Mouse (Mus musculus) CH12.LX (cell line): ENCODE results near the gene Abi1. TPM values are rescaled to one million over a fixed set of nuclear protein-coding genes. Genes with fewer than 3 reads are reported as not detected.

ENCODE experiments used
- DNase-seq: peaks from one replicate; pipeline ENCODE4 v3.0.0-alpha.2; 2013; ENCODE audit errors: extremely low read depth
- H3K27ac ChIP-seq: 2 replicates; pipeline ENCODE4 v1.5.1; 2012; ENCODE audit warnings: low read depth, mild to moderate bottlenecking, control low read depth, moderate library complexity; ENCODE audit not compliant: insufficient read depth
- H3K27me3 ChIP-seq: replicated peaks from 2 replicates; pipeline ENCODE3; 2012; ENCODE audit warnings: inconsistent platforms
- H3K36me3 ChIP-seq, 2 experiments: replicated peaks in 1 of 2; 2 replicates each; pipeline versions ENCODE3 to v1.6.1; 2012; ENCODE audit warnings: inconsistent platforms in 1 of 2, low read length in 1 of 2, mild to moderate bottlenecking in 1 of 2, mixed read lengths in 1 of 2, moderate library complexity in 1 of 2; ENCODE audit not compliant: control insufficient read depth in 1 of 2, insufficient read depth in 1 of 2
- H3K4me1 ChIP-seq, 2 experiments: 2 replicates each; pipeline ENCODE4 v1.6.1; 2012; ENCODE audit warnings: inconsistent platforms in 1 of 2, moderate library complexity in 1 of 2; ENCODE audit not compliant: insufficient read depth in 2 of 2, control insufficient read depth in 1 of 2
- H3K4me2 ChIP-seq: 2 replicates; pipeline ENCODE4 v1.6.1; 2012; ENCODE audit warnings: low read depth, mild to moderate bottlenecking, control low read depth; ENCODE audit not compliant: poor library complexity, insufficient read depth, severe bottlenecking
- H3K4me3 ChIP-seq, 3 experiments: fragments of 150-350 bp in 1 of 3; sonication (generic) in 1 of 3; replicated peaks in 1 of 3; 2 replicates each; pipeline versions ENCODE3 to v1.5.1; 2011 to 2012; ENCODE audit warnings: low read depth in 2 of 3, low read length in 2 of 3, mild to moderate bottlenecking in 2 of 3, moderate library complexity in 2 of 3, control low read depth in 1 of 3, improper control_type of control experiment in 1 of 3, inconsistent platforms in 1 of 3, mixed read lengths in 1 of 3; ENCODE audit not compliant: poor library complexity in 1 of 3
- H3K79me2 ChIP-seq: replicated peaks from 2 replicates; pipeline ENCODE4 v1.6.1; 2012; ENCODE audit warnings: mild to moderate bottlenecking, moderate library complexity; ENCODE audit not compliant: control insufficient read depth, poor library complexity, insufficient read depth, severe bottlenecking; ENCODE audit errors: extremely low read depth
- H3K9ac ChIP-seq: 2 replicates; pipeline ENCODE4 v1.6.1; 2012; ENCODE audit warnings: low read depth, mild to moderate bottlenecking, control low read depth, moderate library complexity; ENCODE audit not compliant: insufficient read depth
- H3K9me3 ChIP-seq: replicated peaks from 2 replicates; pipeline ENCODE3; 2012; ENCODE audit warnings: low read length, inconsistent platforms, mixed read lengths
- BHLHE40 ChIP-seq: IDR thresholded peaks from 2 replicates; pipeline ENCODE4 v1.6.1; 2011; ENCODE audit warnings: mild to moderate bottlenecking, low read depth, low read length, improper control_type of control experiment
- CHD1 ChIP-seq: IDR thresholded peaks from 2 replicates; pipeline ENCODE4 v1.6.1; 2012; ENCODE audit warnings: low read depth, low read length, improper control_type of control experiment, inconsistent platforms
- ELF1 ChIP-seq: IDR thresholded peaks from 2 replicates; pipeline ENCODE4 v1.6.1; 2014; ENCODE audit warnings: low read depth, mild to moderate bottlenecking, inconsistent platforms, low read length, improper control_type of control experiment
- ETS1 ChIP-seq: conservative IDR thresholded peaks from 2 replicates; pipeline ENCODE4 v1.6.1; 2012; ENCODE audit warnings: low read depth, mild to moderate bottlenecking, inconsistent platforms, low read length, improper control_type of control experiment, moderate library complexity
- GABPA ChIP-seq: IDR thresholded peaks from 2 replicates; pipeline ENCODE4 v1.6.1; 2012; ENCODE audit warnings: low read depth, low read length, improper control_type of control experiment, inconsistent platforms; ENCODE audit not compliant: insufficient replicate concordance
- IRF4 ChIP-seq: IDR thresholded peaks from 2 replicates; pipeline ENCODE4 v1.6.1; 2014; ENCODE audit warnings: low read depth, mild to moderate bottlenecking, inconsistent platforms, low read length, improper control_type of control experiment
- JUN ChIP-seq: IDR thresholded peaks from 2 replicates; pipeline ENCODE4 v1.6.1; 2011; ENCODE audit warnings: low read depth, mild to moderate bottlenecking, low read length, improper control_type of control experiment, moderate library complexity; ENCODE audit not compliant: insufficient read depth
- KAT2A ChIP-seq: IDR thresholded peaks from 2 replicates; pipeline ENCODE4 v1.6.1; 2012; ENCODE audit warnings: low read length, improper control_type of control experiment, inconsistent platforms; ENCODE audit not compliant: insufficient replicate concordance
- POLR2AphosphoS2 ChIP-seq: IDR thresholded peaks from 2 replicates; pipeline ENCODE4 v1.6.1; 2011; ENCODE audit warnings: low read depth, low read length, improper control_type of control experiment
- RAD21 ChIP-seq: IDR thresholded peaks from 2 replicates; pipeline ENCODE4 v1.6.1; 2011; ENCODE audit warnings: low read depth, mild to moderate bottlenecking, low read length, improper control_type of control experiment, moderate library complexity
- SMC3 ChIP-seq: IDR thresholded peaks from 2 replicates; pipeline ENCODE4 v1.6.1; 2011; ENCODE audit warnings: low read depth, low read length, improper control_type of control experiment
- TBP ChIP-seq: conservative IDR thresholded peaks from 2 replicates; pipeline ENCODE4 v1.6.1; 2011; ENCODE audit warnings: low read depth, low read length, improper control_type of control experiment
- TCF12 ChIP-seq: IDR thresholded peaks from 2 replicates; pipeline ENCODE4 v1.6.1; 2014; ENCODE audit warnings: low read depth, mild to moderate bottlenecking, inconsistent platforms, low read length, improper control_type of control experiment
- USF1 ChIP-seq: IDR thresholded peaks from 2 replicates; pipeline ENCODE4 v1.6.1; 2014; ENCODE audit warnings: low read depth, mild to moderate bottlenecking, inconsistent platforms, low read length, improper control_type of control experiment
- ZNF384 ChIP-seq: IDR thresholded peaks from 2 replicates; pipeline ENCODE4 v1.6.1; 2012; ENCODE audit warnings: low read depth, low read length, improper control_type of control experiment, inconsistent platforms
- dilution Hi-C: fragments of 300-500 bp; cut with MboI; formaldehyde crosslinking; loops from 2 replicates; pipeline ENCODE4 v1.14.3; 2020; ENCODE audit warnings: low sequenced_read_pairs; ENCODE audit not compliant: extremely low pct_unique_long_range_greater_than_20kb, extremely low pct_ligation_motif_present
- in situ Hi-C: fragments of 300-500 bp; cut with MboI; formaldehyde crosslinking; loops from 3 replicates; pipeline ENCODE4 v1.14.3; 2019; ENCODE audit warnings: low sequenced_read_pairs, low pct_ligation_motif_present, low pct_unique_long_range_greater_than_20kb, mixed read lengths
- polyA plus RNA-seq: library from polyadenylated mRNA; unstranded; fragments of >175 nt; gene quantifications from 2 replicates; pipeline ENCODE4 v1.2.1, GENCODE M21; 2012; ENCODE audit warnings: low read depth; ENCODE audit not compliant: insufficient read length
- total RNA-seq, 2 experiments: library from RNA; depleted of rRNA; stranded (reverse); fragments of 300-350 nt in 1 of 2; fragments of >200 nt in 1 of 2; gene quantifications; 2 replicates each; pipeline ENCODE4 v1.2.3; 2012 to 2014

The Abi1 gene
- total and polyA plus RNA-seq, 3 experiments = 45.7 to 104 (median 74.6) TPM

GRCm38 (mm10) chr2:22977387-22977973 is 62.6 kb downstream of the Abi1 start:
- Histone ChIP-seq H3K36me3 (peaks cover 0 to 9% of the 10 kb centered on the region in 2 experiments), H3K27me3 (no peaks in the 10 kb centered on the region), H3K79me2 (peaks cover under 1% of the 10 kb centered on the region), H3K9me3 (no peaks in the 10 kb centered on the region), H3K9ac (no peak overlapping the region), H3K4me3 (no peak overlapping the region), H3K27ac (no peak overlapping the region), H3K4me1 (peaks cover 0 to 6% of the 10 kb centered on the region in 2 experiments; a peak in 1 of 4 replicates), H3K4me2 (no peak overlapping the region)
- dilution Hi-C loops (no loop called here), in situ Hi-C loops (no loop called here)
- no peak for DNase-seq
- TF ChIP-seq KAT2A = no peak
- TF ChIP-seq TCF12 = no peak
- no peak for TF ChIP-seq JUN
- TF ChIP-seq CHD1 = no peak
- no peak for TF ChIP-seq IRF4
- TF ChIP-seq ETS1 = no peak
- TF ChIP-seq USF1 = no peak

- no peak overlapping the region for H3K9ac ChIP-seq
- H3K27me3 ChIP-seq = no peaks in the 10 kb centered on the region
- DNase-seq = no peak
- no peaks in the 10 kb centered on the region for H3K9me3 ChIP-seq
- H3K27ac ChIP-seq = no peak overlapping the region
- dilution Hi-C loops = no loop called here
- in situ Hi-C loops = no loop called here
- no peak overlapping the region for H3K4me2 ChIP-seq
- peaks cover 5% of the 10 kb centered on the region; the same call in 1 of the 2 replicates for H3K79me2 ChIP-seq
- peaks cover 0 to 2% of the 10 kb centered on the region in 2 experiments; a peak in 1 of 4 replicates for H3K4me1 ChIP-seq
- no peak overlapping the region for H3K4me3 ChIP-seq
- peaks cover 2 to 32% of the 10 kb centered on the region in 2 experiments for H3K36me3 ChIP-seq
- no peak for TF ChIP-seq POLR2AphosphoS2
- no peak for TF ChIP-seq GABPA
- TF ChIP-seq RAD21 = no peak
- no peak for TF ChIP-seq SMC3
- no peak for TF ChIP-seq ZNF384
- TF ChIP-seq ELF1 = no peak
- no peak for TF ChIP-seq TBP
- no peak for TF ChIP-seq BHLHE40
- TF ChIP-seq, all 38 proteins: peak for 0
Measured at GRCm38 (mm10) chr2:22962970-22963369, 77.1 kb downstream of the Abi1 start.
